Mouse (Mus musculus) spleen, adult 2 months (tissue): Measurements from ENCODE around the gene Wdfy3. TPM values are rescaled to one million over a fixed set of nuclear protein-coding genes. Genes with fewer than 3 reads are reported as not detected.

ENCODE experiments used
- DNase-seq, 2 experiments: peaks; one replicate each; pipeline versions ENCODE4 v3.0.0 to v3.0.0-alpha.2; 2012 to 2021; ENCODE audit warnings: low spot score in 2 of 2, low read depth in 1 of 2
- H3K27ac ChIP-seq: fragments of 200-500 bp; 2 replicates; pipeline ENCODE4 v1.5.1; 2012; ENCODE audit warnings: low read length, inconsistent platforms; ENCODE audit not compliant: insufficient read depth
- H3K27me3 ChIP-seq: fragments of 200-500 bp; 2 replicates; pipeline ENCODE4 v1.6.1; 2012; ENCODE audit warnings: mild to moderate bottlenecking, moderate library complexity, low read length, inconsistent platforms; ENCODE audit not compliant: control insufficient read depth, insufficient read depth
- H3K36me3 ChIP-seq: fragments of 200-500 bp; 2 replicates; pipeline ENCODE4 v1.6.1; 2012; ENCODE audit warnings: mild to moderate bottlenecking, low read length, inconsistent platforms; ENCODE audit not compliant: control insufficient read depth, insufficient read depth
- H3K4me1 ChIP-seq: fragments of 200-500 bp; 2 replicates; pipeline ENCODE4 v1.6.1; 2011; ENCODE audit warnings: inconsistent platforms; ENCODE audit not compliant: control insufficient read depth, insufficient read depth, insufficient read length
- H3K4me3 ChIP-seq: fragments of 200-500 bp; 2 replicates; pipeline ENCODE4 v1.5.1; 2011; ENCODE audit warnings: mild to moderate bottlenecking, inconsistent platforms; ENCODE audit not compliant: insufficient read depth, insufficient read length; ENCODE audit errors: extremely low read depth
- CTCF ChIP-seq: fragments of 200-500 bp; IDR thresholded peaks from 2 replicates; pipeline ENCODE4 v1.5.1; 2011; ENCODE audit warnings: mild to moderate bottlenecking, inconsistent platforms; ENCODE audit not compliant: insufficient read depth, insufficient read length, insufficient replicate concordance; ENCODE audit errors: extremely low read depth
- POLR2A ChIP-seq: fragments of 200-500 bp; IDR thresholded peaks from 2 replicates; pipeline ENCODE4 v1.6.1; 2011; ENCODE audit warnings: low read depth, low read length, inconsistent platforms
- WGBS: fragments of 180-500 bp; shearing (Covaris S2); methylation state at CpG from one replicate; pipeline ENCODE4 v1.1.7; 2018; 5-methylcytosine and 5-hydroxymethylcytosine counted together
- polyA plus RNA-seq: library from polyadenylated mRNA; depleted of rRNA; stranded (reverse); fragments of >200 nt; gene quantifications from 2 replicates; pipeline ENCODE4 v1.2.3, GENCODE M21; 2012

The Wdfy3 gene
- polyA plus RNA-seq, 1 experiment = 12.0 TPM

DNA sequence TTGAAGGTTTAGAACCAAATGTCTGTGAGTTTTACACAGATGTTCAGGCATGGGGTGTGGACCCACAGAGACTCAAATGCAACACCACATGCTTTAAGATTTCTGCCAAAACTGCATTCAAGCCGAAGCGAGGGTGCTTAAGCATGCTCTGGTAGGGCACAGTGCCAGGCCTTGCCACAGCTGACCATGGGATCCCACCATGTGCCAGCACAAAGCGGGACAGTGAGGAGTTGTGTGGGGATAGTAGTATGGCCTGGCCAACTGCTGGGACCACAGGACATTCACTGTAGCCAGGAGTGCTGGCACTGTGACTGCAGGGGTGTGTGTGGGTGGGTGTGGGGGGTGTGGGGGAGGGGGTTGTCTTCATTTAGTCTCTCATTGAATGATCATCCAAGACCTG is 240.8 kb downstream of the Wdfy3 start:
- H3K4me3 ChIP-seq = no peak overlapping the region
- no peak for TF ChIP-seq CTCF
- no peak for TF ChIP-seq POLR2A
- no peaks in the 10 kb centered on the region for H3K27me3 ChIP-seq
- no peak overlapping the region for H3K27ac ChIP-seq
- no peaks in the 10 kb centered on the region for H3K36me3 ChIP-seq
- H3K4me1 ChIP-seq = no peaks in the 10 kb centered on the region
- no peak for DNase-seq
- 84% methylated on average over 3 of the region's 3 CpGs for WGBS

GRCm38 (mm10) chr5:101827477-101827876 is 242.2 kb downstream of the Wdfy3 start:
- TF ChIP-seq CTCF = no peak
- no peak for TF ChIP-seq POLR2A
- 63% methylated on average over 12 of the region's 12 CpGs for WGBS
- H3K4me3 ChIP-seq = no peak overlapping the region
- no peaks in the 10 kb centered on the region for H3K27me3 ChIP-seq
- no peaks in the 10 kb centered on the region for H3K36me3 ChIP-seq
- H3K4me1 ChIP-seq = no peaks in the 10 kb centered on the region
- H3K27ac ChIP-seq = no peak overlapping the region
- DNase-seq = no peak

DNA sequence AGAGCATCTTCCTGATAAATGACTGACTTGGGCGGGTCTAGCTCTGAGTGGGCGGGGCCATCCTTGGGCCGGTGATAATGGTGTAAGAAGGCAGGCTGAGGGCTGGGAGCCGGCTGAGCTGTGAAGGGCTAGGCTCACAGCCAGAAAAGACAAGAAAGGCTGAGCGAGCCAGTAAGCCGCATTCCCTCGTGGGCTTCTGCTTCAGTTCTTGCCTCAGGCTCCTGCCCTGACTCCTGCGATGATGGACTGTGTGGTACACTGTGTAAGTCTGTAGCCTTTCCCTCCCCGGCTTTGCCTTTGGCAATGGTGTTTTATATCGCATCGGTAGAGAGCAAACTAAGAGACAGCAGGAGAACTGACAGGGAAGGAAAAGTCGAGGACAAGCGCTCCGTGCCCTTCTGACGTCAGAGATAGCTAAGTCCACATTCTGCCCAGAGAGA is 243.2 kb downstream of the Wdfy3 start:
- H3K4me3 ChIP-seq = no peak overlapping the region
- no peak overlapping the region for H3K27ac ChIP-seq
- no peaks in the 10 kb centered on the region for H3K27me3 ChIP-seq

DNA sequence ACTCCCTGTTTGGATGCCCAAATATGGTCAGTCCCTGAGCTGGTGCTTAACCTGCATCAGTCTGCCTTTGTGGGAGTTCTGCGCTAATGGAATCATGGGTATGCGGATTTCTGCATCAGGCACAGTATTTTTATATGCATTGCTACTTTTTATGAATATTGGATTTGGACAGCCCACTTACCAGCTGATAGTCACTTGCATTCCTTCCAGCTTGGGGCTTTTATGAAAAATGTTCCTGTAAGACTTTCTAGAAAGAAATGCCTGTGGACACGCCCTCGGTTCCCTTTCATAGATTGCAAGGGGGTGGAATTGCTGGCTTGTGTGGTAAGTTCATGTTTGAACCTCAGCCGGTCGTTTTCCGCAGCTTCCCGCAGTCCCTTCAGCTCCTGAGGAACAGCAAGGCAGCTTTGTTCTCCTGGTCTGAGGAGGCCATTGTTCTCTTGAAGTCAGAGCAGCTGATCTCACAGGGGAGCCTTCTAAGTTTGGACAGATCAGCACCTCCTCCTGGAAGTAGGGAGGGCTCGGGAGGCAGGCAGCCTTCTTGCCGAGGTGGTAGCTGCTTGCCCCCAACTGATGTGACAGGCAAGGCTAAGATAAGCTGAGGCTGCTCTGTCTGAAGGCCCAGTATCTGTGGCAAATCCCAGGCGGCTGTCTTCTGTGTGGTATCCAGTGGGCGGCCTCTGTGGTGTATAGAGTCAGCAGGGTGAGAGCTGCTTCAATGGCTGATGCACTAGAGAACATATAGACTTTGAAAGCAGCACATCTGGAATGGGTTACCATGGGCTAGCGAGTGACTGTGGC is 244.4 kb downstream of the Wdfy3 start:
- Histone ChIP-seq H3K4me3 (no peak overlapping the region), H3K27me3 (no peaks in the 10 kb centered on the region), H3K27ac (no peak overlapping the region), H3K4me1 (no peaks in the 10 kb centered on the region), H3K36me3 (no peaks in the 10 kb centered on the region)
- 80% methylated on average over 13 of the region's 13 CpGs for WGBS
- no peak for TF ChIP-seq POLR2A
- TF ChIP-seq CTCF = no peak
- DNase-seq = no peak

More for the DNA sequence above, 243.2 kb downstream of the Wdfy3 start:
- H3K4me1 ChIP-seq = no peaks in the 10 kb centered on the region
- WGBS = 24% methylated on average over 15 of the region's 15 CpGs
- no peaks in the 10 kb centered on the region for H3K36me3 ChIP-seq
- no peak for DNase-seq
- no peak for TF ChIP-seq POLR2A
- TF ChIP-seq CTCF = no peak

GRCm38 (mm10) chr5:101822311-101822670 is 247.4 kb downstream of the Wdfy3 start:
- no peak for DNase-seq
- no peak for TF ChIP-seq POLR2A
- TF ChIP-seq CTCF = no peak
- Histone ChIP-seq H3K27me3 (no peaks in the 10 kb centered on the region), H3K36me3 (no peaks in the 10 kb centered on the region), H3K4me1 (no peaks in the 10 kb centered on the region), H3K27ac (no peak overlapping the region), H3K4me3 (no peak overlapping the region)
- 89% methylated on average over 6 of the region's 6 CpGs for WGBS

- no peaks in the 10 kb centered on the region for H3K4me1 ChIP-seq
- H3K36me3 ChIP-seq = no peaks in the 10 kb centered on the region
- TF ChIP-seq POLR2A (no peak), CTCF (no peak)
- no peak for DNase-seq
- whole genome bisulfite sequencing = 80% methylated on average over 17 of the region's 17 CpGs
- no peak overlapping the region for H3K27ac ChIP-seq
- no peaks in the 10 kb centered on the region for H3K27me3 ChIP-seq
- H3K4me3 ChIP-seq = no peak overlapping the region
These were observed 248.0 kb downstream of the Wdfy3 start for GRCm38 (mm10) chr5:101821491-101822310.
